Mouse (Mus musculus) ES-Bruce4 (cell line): ENCODE results near the gene Tstd1.

Experiments used
- CTCF ChIP-seq: IDR thresholded peaks from one replicate; pipeline ENCODE4 v1.8.1; 2011; ENCODE audit warnings: low read depth, low read length
- POLR2A ChIP-seq: IDR thresholded peaks from one replicate; pipeline ENCODE4 v1.8.1; 2011; ENCODE audit warnings: low read length; ENCODE audit not compliant: insufficient read depth

DNA sequence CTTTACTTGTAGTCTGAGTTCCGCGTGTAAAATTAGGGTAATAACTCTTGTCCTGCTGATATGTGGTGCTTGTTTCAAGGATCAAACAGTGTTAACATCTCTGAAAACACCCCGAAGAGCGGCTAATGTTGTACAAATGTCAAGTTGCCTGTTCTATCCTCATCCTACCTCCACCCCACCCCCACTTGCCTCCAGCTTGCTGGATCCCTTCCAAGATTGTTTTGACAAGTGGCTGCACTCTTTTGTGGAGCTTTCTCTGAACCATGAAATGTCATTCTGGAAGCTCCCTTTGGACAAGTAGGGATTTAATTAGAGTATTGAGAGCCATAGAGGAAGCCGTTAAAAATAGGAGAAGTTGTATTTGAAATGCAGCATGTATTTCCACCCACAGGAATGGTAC lies 41.1 kb downstream of the Tstd1 start:
- TF ChIP-seq CTCF (no peak), POLR2A (no peak)
